Mouse (Mus musculus) liver, adult (tissue): Measurements from ENCODE around the gene Thap3.

ENCODE experiments used
- GATA4 ChIP-seq: IDR thresholded peaks from 2 replicates; pipeline ENCODE4 v1.6.1; 2014; ENCODE audit warnings: mild to moderate bottlenecking, low read length; ENCODE audit not compliant: insufficient replicate concordance

Gene Thap3

GRCm38 (mm10) chr4:151988342-151989109 lies at the start of gene Thap3:
Thap3 (minus strand) TSS chr4:151988997.
- TF ChIP-seq GATA4 = no peak; the same call in 1 of the 2 replicates

GRCm38 (mm10) chr4:152038225-152038984 lies 49.6 kb upstream of the Thap3 start, which contains the start of gene Tas1r1:
Tas1r1 (minus strand) TSS chr4:152038568.
- no peak for TF ChIP-seq GATA4

- no peak for TF ChIP-seq GATA4
These were observed 44.1 kb upstream of the Thap3 start for GRCm38 (mm10) chr4:152032922-152033321.

- no peak for TF ChIP-seq GATA4
These were observed 41.2 kb upstream of the Thap3 start for GRCm38 (mm10) chr4:152029997-152030396.

GRCm38 (mm10) chr4:152029087-152029486 lies 40.3 kb upstream of the Thap3 start:
- no peak for TF ChIP-seq GATA4

GRCm38 (mm10) chr4:152028456-152028855 lies 39.7 kb upstream of the Thap3 start:
- TF ChIP-seq GATA4 = no peak

- no peak for TF ChIP-seq GATA4
These were observed 38.7 kb upstream of the Thap3 start, which contains the start of gene Zbtb48 for GRCm38 (mm10) chr4:152027524-152027923. Zbtb48 (minus strand) TSS chr4:152027671.

- peak; percentile 31; the same call in 1 of the 2 replicates for TF ChIP-seq GATA4
These were observed 38.1 kb upstream of the Thap3 start for GRCm38 (mm10) chr4:152026751-152027508.

GRCm38 (mm10) chr4:152024525-152024924 lies 35.7 kb upstream of the Thap3 start:
- no peak for TF ChIP-seq GATA4

- no peak for TF ChIP-seq GATA4
These were observed 33.7 kb upstream of the Thap3 start for GRCm38 (mm10) chr4:152022506-152022905.

GRCm38 (mm10) chr4:152021568-152022097 lies 32.8 kb upstream of the Thap3 start:
- no peak for TF ChIP-seq GATA4

- TF ChIP-seq GATA4 = no peak
These were observed 31.2 kb upstream of the Thap3 start for GRCm38 (mm10) chr4:152020024-152020423.

- no peak for TF ChIP-seq GATA4
These were observed 30.3 kb upstream of the Thap3 start for GRCm38 (mm10) chr4:152019073-152019472.

GRCm38 (mm10) chr4:152013036-152013813 lies 24.4 kb upstream of the Thap3 start:
- TF ChIP-seq GATA4 = no peak
